Mouse (Mus musculus): ENCODE measurements at regions not wholly inside any gene's neighbourhood (a gene's known extent, or its start where the extent isn't known, plus 50 kb on each side); places are given as distances from the start of the nearest gene placed in this dataset.

GRCm38 (mm10) chr1:41036940-41037339 is 231.5 kb downstream of the Tmem182 start:
- Histone ChIP-seq H3K9ac (replicated peaks; ENCODE audit: low read depth) (no peak overlapping the region), H3K4me2 (replicated peaks; ENCODE audit: low read depth, low read length) (no peak overlapping the region), H3K4me1 (ENCODE audit: insufficient read depth, low read depth, low read length) (no peaks in the 10 kb centered on the region), H3K4me3 (ENCODE audit: low read depth, low read length) (no peak overlapping the region), H3K36me3 (ENCODE audit: insufficient read depth, low read length) (no peaks in the 10 kb centered on the region), H3K9me3 (ENCODE audit: low read length) (no peaks in the 10 kb centered on the region), H3K27ac (ENCODE audit: low read length) (no peak overlapping the region), H3K27me3 (replicated peaks; ENCODE audit: insufficient read depth, low read length) (no peaks in the 10 kb centered on the region)
- DNase-seq (ENCODE audit: low spot score) (no peak), ATAC-seq (no peak)
- no peak for TF ChIP-seq EP300 (IDR thresholded peaks at IDR 0.05)
- no peak for TF ChIP-seq CTCF (IDR thresholded peaks at IDR 0.05)
- WGBS = 82% methylated on average over 12 of the region's 12 CpGs

- no peak overlapping the region for H3K27ac ChIP-seq (ENCODE audit: low read length)
- H3K4me1 ChIP-seq (ENCODE audit: insufficient read depth, low read depth, low read length) = no peaks in the 10 kb centered on the region
- no peaks in the 10 kb centered on the region for H3K27me3 ChIP-seq (replicated peaks; ENCODE audit: insufficient read depth, low read length)
- 83% methylated on average over 5 of the region's 5 CpGs for WGBS
- TF ChIP-seq EP300 (IDR thresholded peaks at IDR 0.05) (no peak), CTCF (IDR thresholded peaks at IDR 0.05) (no peak)
- no peaks in the 10 kb centered on the region for H3K36me3 ChIP-seq (ENCODE audit: insufficient read depth, low read length)
- H3K9me3 ChIP-seq (ENCODE audit: low read length) = no peaks in the 10 kb centered on the region
- DNase-seq (ENCODE audit: low spot score) = no peak
- no peak overlapping the region for H3K9ac ChIP-seq (replicated peaks; ENCODE audit: low read depth)
- no peak overlapping the region for H3K4me2 ChIP-seq (replicated peaks; ENCODE audit: low read depth, low read length)
- ATAC-seq = no peak
- no peak overlapping the region for H3K4me3 ChIP-seq (ENCODE audit: low read depth, low read length)
These were observed 249.1 kb downstream of the Tmem182 start for GRCm38 (mm10) chr1:41054426-41054955.

- DNase-seq (ENCODE audit: low spot score) (no peak), ATAC-seq (no peak)
- whole genome bisulfite sequencing = 62% methylated on average over 10 of the region's 10 CpGs
- Histone ChIP-seq H3K4me2 (replicated peaks; ENCODE audit: low read depth, low read length) (no peak overlapping the region), H3K4me1 (ENCODE audit: insufficient read depth, low read depth, low read length) (no peaks in the 10 kb centered on the region), H3K9ac (replicated peaks; ENCODE audit: low read depth) (no peak overlapping the region), H3K27ac (ENCODE audit: low read length) (no peak overlapping the region), H3K27me3 (replicated peaks; ENCODE audit: insufficient read depth, low read length) (no peaks in the 10 kb centered on the region), H3K4me3 (ENCODE audit: low read depth, low read length) (no peak overlapping the region), H3K9me3 (ENCODE audit: low read length) (no peaks in the 10 kb centered on the region), H3K36me3 (ENCODE audit: insufficient read depth, low read length) (no peaks in the 10 kb centered on the region)
- TF ChIP-seq EP300 (IDR thresholded peaks at IDR 0.05) = no peak
- TF ChIP-seq CTCF (IDR thresholded peaks at IDR 0.05) = no peak
These were observed 250.4 kb downstream of the Tmem182 start for GRCm38 (mm10) chr1:41055761-41056160.

GRCm38 (mm10) chr1:41065130-41065529 is 259.7 kb downstream of the Tmem182 start:
- no peak overlapping the region for H3K4me2 ChIP-seq (replicated peaks; ENCODE audit: low read depth, low read length)
- H3K9me3 ChIP-seq (ENCODE audit: low read length) = no peaks in the 10 kb centered on the region
- ATAC-seq (no peak), DNase-seq (ENCODE audit: low spot score) (no peak)
- no peak overlapping the region for H3K27ac ChIP-seq (ENCODE audit: low read length)
- no peak overlapping the region for H3K9ac ChIP-seq (replicated peaks; ENCODE audit: low read depth)
- 81% methylated on average over 10 of the region's 10 CpGs for WGBS
- no peaks in the 10 kb centered on the region for H3K4me1 ChIP-seq (ENCODE audit: insufficient read depth, low read depth, low read length)
- H3K36me3 ChIP-seq (ENCODE audit: insufficient read depth, low read length) = no peaks in the 10 kb centered on the region
- no peak for TF ChIP-seq CTCF (IDR thresholded peaks at IDR 0.05)
- no peak for TF ChIP-seq EP300 (IDR thresholded peaks at IDR 0.05)
- H3K27me3 ChIP-seq (replicated peaks; ENCODE audit: insufficient read depth, low read length) = no peaks in the 10 kb centered on the region
- no peak overlapping the region for H3K4me3 ChIP-seq (ENCODE audit: low read depth, low read length)

- DNase-seq (ENCODE audit: low spot score) = no peak
- H3K27ac ChIP-seq (ENCODE audit: low read length) = no peak overlapping the region
- no peaks in the 10 kb centered on the region for H3K36me3 ChIP-seq (ENCODE audit: insufficient read depth, low read length)
- no peak overlapping the region for H3K4me2 ChIP-seq (replicated peaks; ENCODE audit: low read depth, low read length)
- no peak overlapping the region for H3K9ac ChIP-seq (replicated peaks; ENCODE audit: low read depth)
- no peak for TF ChIP-seq EP300 (IDR thresholded peaks at IDR 0.05)
- no peak for TF ChIP-seq CTCF (IDR thresholded peaks at IDR 0.05)
- no peaks in the 10 kb centered on the region for H3K4me1 ChIP-seq (ENCODE audit: insufficient read depth, low read depth, low read length)
- H3K27me3 ChIP-seq (replicated peaks; ENCODE audit: insufficient read depth, low read length) = no peaks in the 10 kb centered on the region
- no peak overlapping the region for H3K4me3 ChIP-seq (ENCODE audit: low read depth, low read length)
- no peak for ATAC-seq
- no peaks in the 10 kb centered on the region for H3K9me3 ChIP-seq (ENCODE audit: low read length)
- WGBS = 92% methylated on average over 5 of the region's 5 CpGs
These were observed 299.5 kb downstream of the Tmem182 start for GRCm38 (mm10) chr1:41104869-41105268.

GRCm38 (mm10) chr1:41121636-41122175 is 316.3 kb downstream of the Tmem182 start:
- Histone ChIP-seq H3K4me3 (ENCODE audit: low read depth, low read length) (no peak overlapping the region), H3K27ac (ENCODE audit: low read length) (no peak overlapping the region), H3K4me1 (ENCODE audit: insufficient read depth, low read depth, low read length) (no peaks in the 10 kb centered on the region), H3K4me2 (replicated peaks; ENCODE audit: low read depth, low read length) (no peak overlapping the region), H3K9ac (replicated peaks; ENCODE audit: low read depth) (no peak overlapping the region), H3K36me3 (ENCODE audit: insufficient read depth, low read length) (no peaks in the 10 kb centered on the region), H3K9me3 (ENCODE audit: low read length) (no peaks in the 10 kb centered on the region), H3K27me3 (replicated peaks; ENCODE audit: insufficient read depth, low read length) (no peaks in the 10 kb centered on the region)
- DNase-seq (ENCODE audit: low spot score) (no peak), ATAC-seq (no peak)
- TF ChIP-seq EP300 (IDR thresholded peaks at IDR 0.05) (no peak), CTCF (IDR thresholded peaks at IDR 0.05) (no peak)
- WGBS = 86% methylated on average over 5 of the region's 5 CpGs

GRCm38 (mm10) chr1:41131410-41131809 is 326.0 kb downstream of the Tmem182 start:
- TF ChIP-seq EP300 (IDR thresholded peaks at IDR 0.05) (no peak), CTCF (IDR thresholded peaks at IDR 0.05) (no peak)
- no peak overlapping the region for H3K9ac ChIP-seq (replicated peaks; ENCODE audit: low read depth)
- no peaks in the 10 kb centered on the region for H3K9me3 ChIP-seq (ENCODE audit: low read length)
- ATAC-seq (no peak), DNase-seq (ENCODE audit: low spot score) (no peak)
- H3K27me3 ChIP-seq (replicated peaks; ENCODE audit: insufficient read depth, low read length) = no peaks in the 10 kb centered on the region
- H3K4me3 ChIP-seq (ENCODE audit: low read depth, low read length) = no peak overlapping the region
- H3K27ac ChIP-seq (ENCODE audit: low read length) = no peak overlapping the region
- 10% methylated on average over 9 of the region's 9 CpGs for WGBS
- no peaks in the 10 kb centered on the region for H3K36me3 ChIP-seq (ENCODE audit: insufficient read depth, low read length)
- H3K4me1 ChIP-seq (ENCODE audit: insufficient read depth, low read depth, low read length) = no peaks in the 10 kb centered on the region
- H3K4me2 ChIP-seq (replicated peaks; ENCODE audit: low read depth, low read length) = no peak overlapping the region
